Mouse (Mus musculus): ENCODE data around the gene Spns3.

DNA sequence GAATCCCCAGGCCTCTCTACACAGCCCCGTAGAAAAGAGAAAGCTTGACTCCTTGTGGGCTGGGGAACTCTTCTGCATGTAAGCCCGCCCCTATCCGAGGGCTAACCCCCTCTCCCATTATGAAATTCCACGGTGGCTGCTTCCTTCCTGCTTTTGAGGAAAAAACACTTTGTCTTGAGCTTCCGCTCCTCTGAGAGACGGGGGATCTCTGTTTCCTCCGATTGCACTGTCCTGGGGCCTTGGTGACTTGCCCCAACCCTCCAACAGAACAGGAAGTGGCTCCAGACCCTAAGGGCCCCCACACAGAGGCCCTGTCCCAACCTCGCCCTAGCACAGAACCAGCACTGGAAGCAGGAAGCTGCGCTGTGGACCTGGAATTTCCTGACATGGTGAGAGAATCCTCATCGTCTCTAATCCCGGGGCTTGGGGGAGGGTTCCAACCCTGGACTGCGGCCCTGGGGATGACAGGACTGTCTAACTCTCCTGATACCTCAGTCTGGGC lies 92.3 kb downstream of the Spns3 start:
- no peak for TF ChIP-seq EP300 (optimal IDR thresholded peaks at IDR 0.05)
- no peak for TF ChIP-seq CTCF (IDR thresholded peaks at IDR 0.05; ENCODE audit: low read depth)
